Mouse (Mus musculus) MN1 (cell line): ENCODE data around the gene Nup107.
"Not testable (repeated sequence)": the region's sequence is repeated elsewhere in the genome, so short reads cannot be mapped to it uniquely, and the experiment has no call there.

Experiments used
- DNase-seq: peaks from one replicate; pipeline ENCODE4 v3.0.0-alpha.2; 2016; ENCODE audit warnings: low spot score

Nup107 gene

GRCm38 (mm10) chr10:117735396-117735795, 57.1 kb downstream of the Nup107 start:
- not testable (repeated sequence) for DNase-seq

GRCm38 (mm10) chr10:117734104-117734852, 58.2 kb downstream of the Nup107 start:
- DNase-seq, result not testable (repeated sequence)

GRCm38 (mm10) chr10:117733626-117734025, 58.9 kb downstream of the Nup107 start:
- not testable (repeated sequence) for DNase-seq

GRCm38 (mm10) chr10:117732962-117733592, 59.4 kb downstream of the Nup107 start:
- no peak for DNase-seq

GRCm38 (mm10) chr10:117732184-117732583, 60.3 kb downstream of the Nup107 start:
- DNase-seq, result no peak

GRCm38 (mm10) chr10:117731244-117732101, 61.0 kb downstream of the Nup107 start:
- peak; percentile 75 for DNase-seq

GRCm38 (mm10) chr10:117730637-117731203, 61.8 kb downstream of the Nup107 start:
- no peak for DNase-seq

GRCm38 (mm10) chr10:117730140-117730539, 62.4 kb downstream of the Nup107 start:
- no peak for DNase-seq

GRCm38 (mm10) chr10:117729139-117729814, 63.2 kb downstream of the Nup107 start:
- DNase-seq, result no peak

- no peak for DNase-seq
Measured at GRCm38 (mm10) chr10:117728574-117728973, 63.9 kb downstream of the Nup107 start.

- no peak for DNase-seq
Measured at GRCm38 (mm10) chr10:117727518-117728110, 64.9 kb downstream of the Nup107 start.

GRCm38 (mm10) chr10:117726888-117727385, 65.6 kb downstream of the Nup107 start:
- no peak for DNase-seq

GRCm38 (mm10) chr10:117726350-117726749, 66.2 kb downstream of the Nup107 start:
- no peak for DNase-seq

GRCm38 (mm10) chr10:117725671-117726070, 66.8 kb downstream of the Nup107 start:
- DNase-seq, result no peak

GRCm38 (mm10) chr10:117724804-117725361, 67.6 kb downstream of the Nup107 start:
- DNase-seq, result no peak

GRCm38 (mm10) chr10:117724136-117724718, 68.3 kb downstream of the Nup107 start:
- no peak for DNase-seq

- peak; percentile 93 for DNase-seq
Measured at GRCm38 (mm10) chr10:117718161-117719119, 74.1 kb downstream of the Nup107 start.

GRCm38 (mm10) chr10:117717583-117717982, 74.9 kb downstream of the Nup107 start:
- DNase-seq, result peak; percentile 89

- DNase-seq, result no peak
Measured at GRCm38 (mm10) chr10:117716686-117717085, 75.8 kb downstream of the Nup107 start.
